Mouse (Mus musculus) MEL (cell line): ENCODE results near the gene Pakap. TPM values are rescaled to one million over a fixed set of nuclear protein-coding genes. Genes with fewer than 3 reads are reported as not detected.

ENCODE experiments used
- DNase-seq: peaks from one replicate; pipeline ENCODE4 v3.0.0; 2011; ENCODE audit warnings: low read depth, low spot score
- H3K27ac ChIP-seq: 2 replicates; pipeline ENCODE4 v1.5.1; 2012; ENCODE audit warnings: low read depth, mild to moderate bottlenecking, control low read depth, low read length, moderate library complexity; ENCODE audit not compliant: control insufficient read depth
- H3K27me3 ChIP-seq, 2 experiments: fragments of 150-350 bp in 1 of 2; sonication (generic) in 1 of 2; 2 replicates each; pipeline ENCODE4 v1.6.1; 2012; ENCODE audit warnings: low read length in 2 of 2, mild to moderate bottlenecking in 2 of 2, improper control_type of control experiment in 1 of 2, moderate library complexity in 1 of 2; ENCODE audit not compliant: insufficient read depth in 2 of 2, control insufficient read depth in 1 of 2
- H3K36me3 ChIP-seq, 2 experiments: 2 replicates each; pipeline ENCODE4 v1.6.1; 2012 to 2014; ENCODE audit warnings: low read length in 2 of 2, improper control_type of control experiment in 1 of 2, inconsistent platforms in 1 of 2, mild to moderate bottlenecking in 1 of 2; ENCODE audit not compliant: insufficient read depth in 2 of 2, control insufficient read depth in 1 of 2
- H3K4me1 ChIP-seq, 2 experiments: fragments of 150-350 bp in 1 of 2; sonication (generic) in 1 of 2; 2 replicates each; pipeline ENCODE4 v1.6.1; 2012; ENCODE audit warnings: low read length in 2 of 2, improper control_type of control experiment in 1 of 2, mild to moderate bottlenecking in 1 of 2; ENCODE audit not compliant: insufficient read depth in 2 of 2, control insufficient read depth in 1 of 2
- H3K4me3 ChIP-seq, 2 experiments: fragments of 150-350 bp in 1 of 2; sonication (generic) in 1 of 2; 2 replicates each; pipeline ENCODE4 v1.5.1; 2012; ENCODE audit warnings: low read depth in 2 of 2, low read length in 2 of 2, mild to moderate bottlenecking in 2 of 2, moderate library complexity in 2 of 2, control low read depth in 1 of 2, improper control_type of control experiment in 1 of 2; ENCODE audit not compliant: control insufficient read depth in 1 of 2, insufficient read depth in 1 of 2
- H3K79me2 ChIP-seq: 2 replicates; pipeline ENCODE4 v1.6.1; 2012; ENCODE audit warnings: mild to moderate bottlenecking, low read length, moderate library complexity; ENCODE audit not compliant: control insufficient read depth, poor library complexity, insufficient read depth
- H3K9ac ChIP-seq: 2 replicates; pipeline ENCODE4 v1.6.1; 2012; ENCODE audit warnings: low read depth, mild to moderate bottlenecking, control low read depth, low read length, moderate library complexity; ENCODE audit not compliant: control insufficient read depth, poor library complexity, severe bottlenecking
- H3K9me3 ChIP-seq: fragments of 150-350 bp; sonication (generic); replicated peaks from 2 replicates; pipeline ENCODE4 v1.6.1; 2012; ENCODE audit warnings: mild to moderate bottlenecking, low read length, improper control_type of control experiment, moderate library complexity; ENCODE audit not compliant: insufficient read depth
- BHLHE40 ChIP-seq: IDR thresholded peaks from 2 replicates; pipeline ENCODE4 v1.6.1; 2012; ENCODE audit warnings: low read depth, mild to moderate bottlenecking, inconsistent platforms, low read length, improper control_type of control experiment, borderline replicate concordance
- CHD1 ChIP-seq: IDR thresholded peaks from 2 replicates; pipeline ENCODE4 v1.6.1; 2012; ENCODE audit warnings: low read depth, mild to moderate bottlenecking, inconsistent platforms, low read length, improper control_type of control experiment
- CHD2 ChIP-seq: IDR thresholded peaks from 2 replicates; pipeline ENCODE4 v1.6.1; 2011; ENCODE audit warnings: low read length, improper control_type of control experiment
- ELF1 ChIP-seq: IDR thresholded peaks from 2 replicates; pipeline ENCODE4 v1.6.1; 2014; ENCODE audit warnings: low read depth, mild to moderate bottlenecking, inconsistent platforms, low read length, improper control_type of control experiment, moderate library complexity
- ETS1 ChIP-seq: IDR thresholded peaks from 2 replicates; pipeline ENCODE4 v1.6.1; 2012; ENCODE audit warnings: low read depth, mild to moderate bottlenecking, inconsistent platforms, low read length, improper control_type of control experiment, moderate library complexity
- GABPA ChIP-seq: IDR thresholded peaks from 2 replicates; pipeline ENCODE4 v1.6.1; 2012; ENCODE audit warnings: low read depth, mild to moderate bottlenecking, inconsistent platforms, low read length, improper control_type of control experiment, moderate library complexity
- HCFC1 ChIP-seq: IDR thresholded peaks from 2 replicates; pipeline ENCODE4 v1.6.1; 2012; ENCODE audit warnings: low read depth, mild to moderate bottlenecking, inconsistent platforms, low read length, improper control_type of control experiment, moderate library complexity
- JUND ChIP-seq: IDR thresholded peaks from 2 replicates; pipeline ENCODE4 v1.6.1; 2011; ENCODE audit warnings: low read depth, mild to moderate bottlenecking, improper control_type of control experiment, low read length
- MAFK ChIP-seq: IDR thresholded peaks from 2 replicates; pipeline ENCODE4 v1.6.1; 2011; ENCODE audit warnings: low read depth, mild to moderate bottlenecking, low read length, improper control_type of control experiment, borderline replicate concordance
- MAX ChIP-seq: IDR thresholded peaks from 2 replicates; pipeline ENCODE4 v1.6.1; 2011; ENCODE audit warnings: low read length, improper control_type of control experiment
- MAZ ChIP-seq: IDR thresholded peaks from 2 replicates; pipeline ENCODE4 v1.6.1; 2012; ENCODE audit warnings: low read depth, mild to moderate bottlenecking, inconsistent platforms, low read length, improper control_type of control experiment
- MEF2A ChIP-seq: IDR thresholded peaks from 2 replicates; pipeline ENCODE4 v1.6.1; 2014; ENCODE audit warnings: low read depth, mild to moderate bottlenecking, inconsistent platforms, low read length, improper control_type of control experiment; ENCODE audit not compliant: poor library complexity, insufficient replicate concordance, severe bottlenecking; ENCODE audit errors: extremely low read depth
- MYC ChIP-seq: IDR thresholded peaks from 2 replicates; pipeline ENCODE4 v1.6.1; 2011; ENCODE audit warnings: low read depth, mild to moderate bottlenecking, low read length, improper control_type of control experiment, moderate library complexity
- NELFE ChIP-seq: IDR thresholded peaks from 2 replicates; pipeline ENCODE4 v1.6.1; 2011; ENCODE audit warnings: low read depth, low read length, improper control_type of control experiment
- POLR2AphosphoS5 ChIP-seq: IDR thresholded peaks from 2 replicates; pipeline ENCODE4 v1.6.1; 2012; ENCODE audit warnings: low read depth, borderline replicate concordance, mild to moderate bottlenecking, inconsistent platforms, low read length, moderate library complexity, mixed read lengths
- SMC3 ChIP-seq: IDR thresholded peaks from 2 replicates; pipeline ENCODE4 v1.6.1; 2011; ENCODE audit warnings: low read depth, low read length, improper control_type of control experiment
- TBP ChIP-seq: IDR thresholded peaks from 2 replicates; pipeline ENCODE4 v1.8.0; 2011; ENCODE audit warnings: low read depth, low read length, improper control_type of control experiment
- TCF12 ChIP-seq: IDR thresholded peaks from 2 replicates; pipeline ENCODE4 v1.6.1; 2014; ENCODE audit warnings: low read depth, mild to moderate bottlenecking, inconsistent platforms, low read length, improper control_type of control experiment, moderate library complexity
- UBTF ChIP-seq: IDR thresholded peaks from 2 replicates; pipeline ENCODE4 v1.6.1; 2012; ENCODE audit warnings: low read depth, mild to moderate bottlenecking, inconsistent platforms, low read length, improper control_type of control experiment, moderate library complexity, borderline replicate concordance; ENCODE audit not compliant: insufficient read depth
- USF2 ChIP-seq, 2 experiments: IDR thresholded peaks; 2 replicates each; pipeline ENCODE4 v1.6.1; 2011 to 2012; ENCODE audit warnings: improper control_type of control experiment in 2 of 2, low read length in 2 of 2, borderline replicate concordance in 1 of 2, inconsistent platforms in 1 of 2, low read depth in 1 of 2, mild to moderate bottlenecking in 1 of 2; ENCODE audit not compliant: insufficient read depth in 1 of 2
- ZC3H11A ChIP-seq: IDR thresholded peaks from 2 replicates; pipeline ENCODE4 v1.6.1; 2012; ENCODE audit warnings: low read depth, mild to moderate bottlenecking, inconsistent platforms, low read length, improper control_type of control experiment
- ZKSCAN1 ChIP-seq: IDR thresholded peaks from 2 replicates; pipeline ENCODE4 v1.6.1; 2012; ENCODE audit warnings: low read depth, mild to moderate bottlenecking, inconsistent platforms, low read length, improper control_type of control experiment, moderate library complexity
- ZMIZ1 ChIP-seq: IDR thresholded peaks from 2 replicates; pipeline ENCODE4 v1.6.1; 2012; ENCODE audit warnings: low read depth, mild to moderate bottlenecking, inconsistent platforms, low read length, improper control_type of control experiment, moderate library complexity
- ZNF384 ChIP-seq: IDR thresholded peaks from 2 replicates; pipeline ENCODE4 v1.6.1; 2012; ENCODE audit warnings: low read depth, mild to moderate bottlenecking, inconsistent platforms, low read length, improper control_type of control experiment
- polyA plus RNA-seq, 2 experiments: library from polyadenylated mRNA; stranded (reverse) in 1 of 2; unstranded in 1 of 2; fragments of >175 nt in 1 of 2; fragments of >200 nt in 1 of 2; gene quantifications; 2 replicates each; pipeline versions ENCODE4 v1.2.1 to v1.2.4; 2012; ENCODE audit warnings: low replicate concordance in 2 of 2, low read depth in 1 of 2; ENCODE audit not compliant: insufficient read length in 2 of 2, insufficient read depth in 1 of 2, missing spikeins in 1 of 2
- total RNA-seq: library from RNA; depleted of rRNA; stranded (reverse); fragments of 300-350 nt; gene quantifications from 2 replicates; pipeline ENCODE4 v1.2.3, GENCODE M21; 2012

Pakap gene
- total and polyA plus RNA-seq, 3 experiments, result not detected

- Histone ChIP-seq H3K4me1 (no peaks in the 10 kb centered on the region), H3K27ac (no peak overlapping the region), H3K9ac (no peak overlapping the region), H3K9me3 (no peaks in the 10 kb centered on the region), H3K36me3 (no peaks in the 10 kb centered on the region), H3K27me3 (no peaks in the 10 kb centered on the region), H3K4me3 (no peak overlapping the region), H3K79me2 (no peaks in the 10 kb centered on the region)
- no peak for TF ChIP-seq USF2 (IDR thresholded peaks at IDR 0.05; ENCODE audit: borderline replicate concordance in 1 of 2, insufficient read depth in 1 of 2, low read depth in 1 of 2, low read length in 2 of 2)
- no peak for TF ChIP-seq CHD2
- no peak for DNase-seq
Measured at GRCm38 (mm10) chr4:57632386-57632785, 64.4 kb downstream of the Pakap start.

- H3K27me3 ChIP-seq, result no peaks in the 10 kb centered on the region
- TF ChIP-seq UBTF (no peak), BHLHE40 (no peak), ZKSCAN1 (no peak), TBP (no peak), TCF12 (no peak), MAX (no peak), SMC3 (no peak), MAZ (no peak), USF2 (IDR thresholded peaks at IDR 0.05; ENCODE audit: borderline replicate concordance in 1 of 2, insufficient read depth in 1 of 2, low read depth in 1 of 2, low read length in 2 of 2) (no peak), CHD2 (no peak), MYC (no peak), JUND (no peak), MAFK (no peak), HCFC1 (no peak), ZC3H11A (no peak)
- TF ChIP-seq, all 39 proteins: peak for 0
- Histone ChIP-seq H3K27ac (no peak overlapping the region), H3K79me2 (no peaks in the 10 kb centered on the region), H3K9ac (no peak overlapping the region), H3K4me1 (no peaks in the 10 kb centered on the region), H3K4me3 (no peak overlapping the region), H3K9me3 (no peaks in the 10 kb centered on the region), H3K36me3 (no peaks in the 10 kb centered on the region)
- DNase-seq, result no peak
Measured at GRCm38 (mm10) chr4:57633052-57633451, 65.1 kb downstream of the Pakap start.

- Histone ChIP-seq H3K4me1 (no peaks in the 10 kb centered on the region), H3K27ac (no peak overlapping the region), H3K9me3 (no peaks in the 10 kb centered on the region), H3K79me2 (no peaks in the 10 kb centered on the region), H3K4me3 (no peak overlapping the region), H3K36me3 (no peaks in the 10 kb centered on the region), H3K9ac (no peak overlapping the region), H3K27me3 (no peaks in the 10 kb centered on the region)
- DNase-seq, result no peak
- TF ChIP-seq NELFE (no peak), MYC (no peak), ELF1 (no peak), GABPA (no peak), MAX (no peak), TCF12 (no peak), ZKSCAN1 (no peak), CHD1 (no peak), ZNF384 (no peak), POLR2AphosphoS5 (no peak), BHLHE40 (no peak), ZMIZ1 (no peak), MAFK (no peak), ETS1 (no peak), HCFC1 (no peak), MEF2A (no peak), UBTF (no peak)
Measured at GRCm38 (mm10) chr4:57634956-57635355, 67.0 kb downstream of the Pakap start.
